Mouse (Mus musculus): Measurements from ENCODE around the gene Maff. TPM values are rescaled to one million over a fixed set of nuclear protein-coding genes. Genes with fewer than 3 reads are reported as not detected.

Gene Maff
- polyA plus RNA-seq, 1 experiment from 2014 or later: 1.6 TPM

MicroRNA genes within 50 kb of the gene (microRNA counts, 519-probe panel; counts per million panel counts)
- microRNA mmu-miR-1943: 341 counts per million, percentile 65 among the panel's probes with 10 or more counts

Small RNA genes lying within 50 kb of the gene (microRNA-seq; reads per million reads assigned to microRNA genes)
- gene Mir1943: 3.0 reads per million, percentile 2 among the genes with 10 or more reads in this experiment

Other genes starting within 250 kb of the Maff start
- 5.1 and 5.5 TPM in 2 replicates for gene Micall1, start 237.7 kb upstream of the Maff start, polyA plus RNA-seq (2016; fragmentation: Nextera tagmentation; extraction: Ambion mirVana)
- gene Polr2f, start 205.6 kb upstream of the Maff start, polyA plus RNA-seq (2016; fragmentation: Nextera tagmentation; extraction: Ambion mirVana): 419 and 440 TPM in 2 replicates
- 6.9 and 8.1 TPM in 2 replicates for gene 1700088E04Rik, start 205.4 kb upstream of the Maff start, polyA plus RNA-seq (2016; fragmentation: Nextera tagmentation; extraction: Ambion mirVana)
- gene Sox10, start 181.4 kb upstream of the Maff start, polyA plus RNA-seq (2016; fragmentation: Nextera tagmentation; extraction: Ambion mirVana): 1.2 and 1.3 TPM in 2 replicates
- gene Pick1, start 117.4 kb upstream of the Maff start, polyA plus RNA-seq (2016; fragmentation: Nextera tagmentation; extraction: Ambion mirVana): 47.8 and 50.5 TPM in 2 replicates
- 0.14 and 0.52 TPM in 2 replicates for gene Gm49486, start 117.2 kb upstream of the Maff start, polyA plus RNA-seq (2016; fragmentation: Nextera tagmentation; extraction: Ambion mirVana)
- gene Slc16a8, start 91.9 kb upstream of the Maff start, polyA plus RNA-seq (2016; fragmentation: Nextera tagmentation; extraction: Ambion mirVana): 0.15 TPM in 1 of 2 replicates, not detected in the other
- 1.6 and 2.2 TPM in 2 replicates for gene Baiap2l2, start 61.1 kb upstream of the Maff start, polyA plus RNA-seq (2016; fragmentation: Nextera tagmentation; extraction: Ambion mirVana)
- 20.9 and 22.8 TPM in 2 replicates for gene Pla2g6, start 18.2 kb upstream of the Maff start, polyA plus RNA-seq (2016; fragmentation: Nextera tagmentation; extraction: Ambion mirVana)
- 50.0 and 56.1 TPM in 2 replicates for gene Tmem184b, start 56.9 kb downstream of the Maff start, polyA plus RNA-seq (2016; fragmentation: Nextera tagmentation; extraction: Ambion mirVana)
- 117 and 123 TPM in 2 replicates for gene Csnk1e, start 108.9 kb downstream of the Maff start, polyA plus RNA-seq (2016; fragmentation: Nextera tagmentation; extraction: Ambion mirVana)
- gene Kcnj4, start 158.6 kb downstream of the Maff start, polyA plus RNA-seq (2016; fragmentation: Nextera tagmentation; extraction: Ambion mirVana): not detected in 2 replicates
- 7.4 and 7.5 TPM in 2 replicates for gene Kdelr3, start 169.8 kb downstream of the Maff start, polyA plus RNA-seq (2016; fragmentation: Nextera tagmentation; extraction: Ambion mirVana)
- 43.7 and 48.9 TPM in 2 replicates for gene Ddx17, start 200.1 kb downstream of the Maff start, polyA plus RNA-seq (2016; fragmentation: Nextera tagmentation; extraction: Ambion mirVana)